Mouse (Mus musculus) embryo, embryonic 10 days (tissue): ENCODE data around the gene Cry2.
A peak's percentile ranks its signal among the peaks of the same experiment; 100 is the strongest.
"Not testable (repeated sequence)": the region's sequence is repeated elsewhere in the genome, so short reads cannot be mapped to it uniquely, and the experiment has no call there.

Experiments used
- DNase-seq: peaks from one replicate; pipeline ENCODE4 v3.0.0-alpha.2; 2015; ENCODE audit warnings: low spot score

Cry2 gene

GRCm38 (mm10) chr2:92422388-92423135 is 11.3 kb downstream of the Cry2 start:
- peak; percentile 30 for DNase-seq

- no peak for DNase-seq
These were observed 12.0 kb downstream of the Cry2 start for GRCm38 (mm10) chr2:92421723-92422387.

- DNase-seq, result no peak
These were observed 22.1 kb downstream of the Cry2 start for GRCm38 (mm10) chr2:92411705-92412104.

GRCm38 (mm10) chr2:92408309-92409045 is 25.4 kb downstream of the Cry2 start:
- no peak for DNase-seq

- DNase-seq, result no peak
These were observed 28.2 kb downstream of the Cry2 start for GRCm38 (mm10) chr2:92405687-92406086.

GRCm38 (mm10) chr2:92404737-92405136 is 29.1 kb downstream of the Cry2 start:
- DNase-seq, result no peak

GRCm38 (mm10) chr2:92403776-92404319 is 30.0 kb downstream of the Cry2 start:
- no peak for DNase-seq

GRCm38 (mm10) chr2:92402591-92403326 is 31.1 kb downstream of the Cry2 start:
- DNase-seq, result no peak

GRCm38 (mm10) chr2:92401091-92401561 is 32.7 kb downstream of the Cry2 start, which contains the start of gene Mapk8ip1:
Gene Mapk8ip1 (minus strand): TSS chr2:92401263.
- peak; percentile 59 for DNase-seq

- no peak for DNase-seq
These were observed 33.2 kb downstream of the Cry2 start for GRCm38 (mm10) chr2:92400682-92401081.

GRCm38 (mm10) chr2:92399877-92400276 is 34.0 kb downstream of the Cry2 start:
- not testable (repeated sequence) for DNase-seq

- DNase-seq, result no peak
These were observed 36.4 kb downstream of the Cry2 start for GRCm38 (mm10) chr2:92397436-92397835.

GRCm38 (mm10) chr2:92395535-92395934 is 38.3 kb downstream of the Cry2 start:
- no peak for DNase-seq

GRCm38 (mm10) chr2:92392318-92393264 is 41.3 kb downstream of the Cry2 start:
- DNase-seq, result peak; percentile 93

- DNase-seq, result no peak
These were observed 42.0 kb downstream of the Cry2 start for GRCm38 (mm10) chr2:92391703-92392317.

GRCm38 (mm10) chr2:92391116-92391515 is 42.7 kb downstream of the Cry2 start:
- no peak for DNase-seq

GRCm38 (mm10) chr2:92390206-92390930 is 43.5 kb downstream of the Cry2 start:
- DNase-seq, result no peak

- DNase-seq, result no peak
These were observed 44.2 kb downstream of the Cry2 start for GRCm38 (mm10) chr2:92389645-92390044.
